Mouse (Mus musculus) hindbrain, embryonic 11.5 days (tissue): ENCODE results near the gene Ttc34. TPM values are rescaled to one million over a fixed set of nuclear protein-coding genes. Genes with fewer than 3 reads are reported as not detected.

Experiments used
- ATAC-seq: fragments of 200-750 bp; cut with Nextera tagmentation; 2 replicates; pipeline ENCODE4 v1.8.0; 2017; ENCODE audit warnings: mild to moderate bottlenecking, moderate TSS enrichment, moderate library complexity; ENCODE audit not compliant: low FRiP score
- DNase-seq: peaks from one replicate; pipeline ENCODE4 v3.0.0-alpha.2; 2015; ENCODE audit warnings: low spot score
- H3K27ac ChIP-seq: fragments of 300-500 bp; sonication (generic); 2 replicates; pipeline ENCODE4 v1.5.1; 2014; ENCODE audit warnings: mild to moderate bottlenecking, low read depth, low read length
- H3K27me3 ChIP-seq: fragments of 300-500 bp; sonication (generic); 2 replicates; pipeline ENCODE4 v1.6.1; 2014; ENCODE audit warnings: mild to moderate bottlenecking, low read length, moderate library complexity, mixed read lengths; ENCODE audit not compliant: control insufficient read depth, insufficient read depth
- H3K36me3 ChIP-seq: fragments of 300-500 bp; sonication (generic); 2 replicates; pipeline ENCODE4 v1.6.1; 2014; ENCODE audit warnings: mild to moderate bottlenecking, low read length, moderate library complexity, mixed read lengths; ENCODE audit not compliant: control insufficient read depth, insufficient read depth
- H3K4me1 ChIP-seq: fragments of 300-500 bp; sonication (generic); replicated peaks from 2 replicates; pipeline ENCODE4 v1.6.1; 2014; ENCODE audit warnings: low read length, mixed read lengths; ENCODE audit not compliant: control insufficient read depth, insufficient read depth
- H3K4me2 ChIP-seq: fragments of 300-500 bp; sonication (generic); replicated peaks from 2 replicates; pipeline ENCODE4 v1.6.1; 2014; ENCODE audit warnings: mild to moderate bottlenecking, low read depth, low read length
- H3K4me3 ChIP-seq: fragments of 300-500 bp; sonication (generic); 2 replicates; pipeline ENCODE4 v1.5.1; 2014; ENCODE audit warnings: low read depth, low read length
- H3K9ac ChIP-seq: fragments of 300-500 bp; sonication (generic); 2 replicates; pipeline ENCODE4 v1.6.1; 2014; ENCODE audit warnings: low read depth, low read length
- H3K9me3 ChIP-seq: fragments of 300-500 bp; sonication (generic); 2 replicates; pipeline ENCODE4 v1.6.1; 2016; ENCODE audit warnings: low read length; ENCODE audit not compliant: control insufficient read depth
- WGBS: fragments of 180-500 bp; shearing (Covaris S2); extraction: QIAGEN DNeasy Blood & Tissue Kit; methylation state at CpG from one replicate; pipeline ENCODE4 v1.1.7; 2014; 5-methylcytosine and 5-hydroxymethylcytosine counted together
- polyA plus RNA-seq: library from polyadenylated mRNA; unstranded; fragments of >200 nt; fragmentation: Nextera tagmentation; extraction: Ambion mirVana; gene quantifications from 2 replicates; pipeline ENCODE4 v1.2.1, GENCODE M21; 2014

The Ttc34 gene
- polyA plus RNA-seq, 1 experiment from 2014 or later = 0.09 TPM

GRCm38 (mm10) chr4:154911644-154912043 lies 74.4 kb downstream of the Ttc34 start:
- H3K36me3 ChIP-seq = no peaks in the 10 kb centered on the region
- no peaks in the 10 kb centered on the region for H3K9me3 ChIP-seq
- H3K27me3 ChIP-seq = no peaks in the 10 kb centered on the region
- 79% methylated on average over 2 of the region's 2 CpGs for WGBS
- H3K9ac ChIP-seq = no peak overlapping the region
- H3K4me2 ChIP-seq = no peak overlapping the region
- no peak for DNase-seq
- no peak overlapping the region for H3K27ac ChIP-seq
- H3K4me3 ChIP-seq = no peak overlapping the region
- H3K4me1 ChIP-seq = no peaks in the 10 kb centered on the region
- no peak for ATAC-seq

GRCm38 (mm10) chr4:154913845-154914244 lies 76.6 kb downstream of the Ttc34 start:
- WGBS = 97% methylated on average over 3 of the region's 3 CpGs
- Histone ChIP-seq H3K9me3 (no peaks in the 10 kb centered on the region), H3K36me3 (no peaks in the 10 kb centered on the region), H3K4me2 (no peak overlapping the region), H3K4me1 (no peaks in the 10 kb centered on the region), H3K9ac (no peak overlapping the region), H3K27me3 (no peaks in the 10 kb centered on the region), H3K4me3 (no peak overlapping the region), H3K27ac (no peak overlapping the region)
- ATAC-seq (no peak), DNase-seq (no peak)

GRCm38 (mm10) chr4:154914252-154914651 lies 77.0 kb downstream of the Ttc34 start:
- Histone ChIP-seq H3K27me3 (no peaks in the 10 kb centered on the region), H3K4me2 (no peak overlapping the region), H3K27ac (no peak overlapping the region), H3K9ac (no peak overlapping the region), H3K4me3 (no peak overlapping the region), H3K36me3 (no peaks in the 10 kb centered on the region), H3K9me3 (no peaks in the 10 kb centered on the region), H3K4me1 (no peaks in the 10 kb centered on the region)
- DNase-seq = no peak
- no peak for ATAC-seq
- WGBS = 89% methylated on average over 4 of the region's 4 CpGs

GRCm38 (mm10) chr4:154914707-154915106 lies 77.4 kb downstream of the Ttc34 start:
- Histone ChIP-seq H3K4me3 (no peak overlapping the region), H3K27me3 (no peaks in the 10 kb centered on the region), H3K9me3 (no peaks in the 10 kb centered on the region), H3K27ac (no peak overlapping the region), H3K36me3 (no peaks in the 10 kb centered on the region), H3K4me1 (no peaks in the 10 kb centered on the region), H3K9ac (no peak overlapping the region), H3K4me2 (no peak overlapping the region)
- DNase-seq = no peak
- no peak for ATAC-seq
- WGBS = 73% methylated on average over 3 of the region's 3 CpGs

- no peak overlapping the region for H3K4me2 ChIP-seq
- DNase-seq (no peak), ATAC-seq (no peak)
- H3K9ac ChIP-seq = no peak overlapping the region
- no peaks in the 10 kb centered on the region for H3K9me3 ChIP-seq
- no peaks in the 10 kb centered on the region for H3K36me3 ChIP-seq
- no peak overlapping the region for H3K4me3 ChIP-seq
- no peak overlapping the region for H3K27ac ChIP-seq
- no peaks in the 10 kb centered on the region for H3K4me1 ChIP-seq
- no peaks in the 10 kb centered on the region for H3K27me3 ChIP-seq
- whole genome bisulfite sequencing = 88% methylated on average over 10 of the region's 10 CpGs
Measured at GRCm38 (mm10) chr4:154915286-154915685, 78.0 kb downstream of the Ttc34 start.

- Histone ChIP-seq H3K27me3 (no peaks in the 10 kb centered on the region), H3K36me3 (no peaks in the 10 kb centered on the region), H3K4me1 (no peaks in the 10 kb centered on the region), H3K4me3 (no peak overlapping the region), H3K27ac (no peak overlapping the region), H3K9ac (no peak overlapping the region), H3K4me2 (no peak overlapping the region), H3K9me3 (no peaks in the 10 kb centered on the region)
- DNase-seq (no peak), ATAC-seq (no peak)
- 86% methylated on average over 4 of the region's 4 CpGs for WGBS
Measured at GRCm38 (mm10) chr4:154916662-154917061, 79.4 kb downstream of the Ttc34 start.

Other genes with a start within 250 kb of the Ttc34 start
- gene Prdm16, start 200.6 kb upstream of the Ttc34 start, polyA plus RNA-seq = 17.6 and 21.8 TPM in 2 replicates
- not detected in 2 replicates for gene Actrt2, start 169.6 kb upstream of the Ttc34 start, polyA plus RNA-seq
- gene Mmel1, start 32.1 kb downstream of the Ttc34 start, polyA plus RNA-seq = 0.48 and 0.56 TPM in 2 replicates
- gene Fam213b, start 61.7 kb downstream of the Ttc34 start, polyA plus RNA-seq = 39.8 and 41.4 TPM in 2 replicates
- gene Tnfrsf14, start 91.1 kb downstream of the Ttc34 start, polyA plus RNA-seq = 1.0 and 1.1 TPM in 2 replicates
- 159 and 269 TPM in 2 replicates for gene Hes5, start 123.5 kb downstream of the Ttc34 start, polyA plus RNA-seq
- 31.5 and 37.4 TPM in 2 replicates for gene Pank4, start 126.7 kb downstream of the Ttc34 start, polyA plus RNA-seq
- 1.5 and 2.1 TPM in 2 replicates for gene Plch2, start 219.3 kb downstream of the Ttc34 start, polyA plus RNA-seq
- gene Pex10, start 229.6 kb downstream of the Ttc34 start, polyA plus RNA-seq = 5.6 and 7.8 TPM in 2 replicates
- gene Rer1, start 248.9 kb downstream of the Ttc34 start, polyA plus RNA-seq = 156 and 166 TPM in 2 replicates
- gene Morn1, start 249.1 kb downstream of the Ttc34 start, polyA plus RNA-seq = 3.3 and 4.2 TPM in 2 replicates